Mouse (Mus musculus): ENCODE results near the gene Fam241a.
A peak's percentile ranks its signal among the peaks of the same experiment; 100 is the strongest.

Fam241a gene

GRCm38 (mm10) chr3:127895792-127896541, at the start of gene Fam241a:
Gene Fam241a, minus strand, starts transcription at chr3:127896324.
- DNase-seq (ENCODE audit: low read depth, low spot score) = peak; percentile 38

DNA sequence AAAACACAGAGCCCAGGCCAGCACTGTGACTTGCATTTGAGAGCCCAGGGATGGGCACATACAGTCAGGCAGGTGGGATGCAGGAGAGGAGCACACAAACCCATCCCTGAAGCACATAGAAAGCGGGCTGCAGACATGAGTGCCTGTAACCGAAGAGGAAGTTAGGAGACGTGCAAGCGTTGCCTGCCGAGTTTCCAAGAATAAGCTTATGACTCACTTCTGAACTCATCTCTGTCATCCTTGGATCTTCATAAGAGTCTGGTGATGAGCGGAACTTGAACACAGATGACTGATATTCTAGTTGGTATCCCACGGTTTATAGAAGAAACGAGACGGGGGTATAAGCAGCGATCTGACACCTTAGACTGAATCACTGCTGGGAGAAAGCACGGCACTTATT, 36.3 kb upstream of the Fam241a start:
- DNase-seq (ENCODE audit: low read depth, low spot score) = no peak

DNA sequence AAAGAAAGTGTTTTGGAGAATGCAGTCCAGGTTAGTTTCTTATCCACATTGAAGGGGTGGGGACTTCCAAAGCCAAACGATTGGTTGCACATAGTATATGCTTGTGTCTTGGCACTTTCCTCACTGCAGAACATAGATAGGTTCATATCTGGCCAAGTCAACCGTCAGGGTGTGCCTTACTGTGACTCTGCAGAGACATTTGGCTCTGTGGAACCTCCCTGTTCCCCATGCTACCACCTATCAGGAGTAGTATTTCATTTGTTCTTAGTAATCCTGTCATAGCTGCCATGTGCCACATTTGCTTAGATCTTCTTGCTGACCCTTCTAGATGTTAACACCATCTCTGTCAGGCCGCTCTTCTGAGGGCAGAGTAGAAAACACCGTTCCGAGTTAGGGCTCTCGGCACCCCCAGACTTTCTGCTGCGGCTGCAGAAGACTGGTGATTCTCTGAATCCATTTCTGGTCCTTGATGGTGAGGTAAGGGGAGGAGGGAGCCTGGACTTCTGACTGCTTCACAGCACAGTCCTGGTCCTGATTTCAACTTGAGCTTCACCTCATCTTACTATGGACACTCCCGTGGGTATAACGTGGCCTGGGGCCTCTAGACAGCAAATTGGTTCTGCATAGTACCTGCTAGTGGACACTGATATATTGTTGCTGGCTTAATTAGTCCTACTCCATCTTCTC, 34.3 kb upstream of the Fam241a start:
- DNase-seq (ENCODE audit: low read depth, low spot score) = no peak

- no peak for DNase-seq (ENCODE audit: low read depth, low spot score)
Measured at GRCm38 (mm10) chr3:127929921-127930320, 33.8 kb upstream of the Fam241a start.

- DNase-seq (ENCODE audit: low read depth, low spot score) = no peak
Measured at GRCm38 (mm10) chr3:127926635-127927183, 30.6 kb upstream of the Fam241a start.

DNA sequence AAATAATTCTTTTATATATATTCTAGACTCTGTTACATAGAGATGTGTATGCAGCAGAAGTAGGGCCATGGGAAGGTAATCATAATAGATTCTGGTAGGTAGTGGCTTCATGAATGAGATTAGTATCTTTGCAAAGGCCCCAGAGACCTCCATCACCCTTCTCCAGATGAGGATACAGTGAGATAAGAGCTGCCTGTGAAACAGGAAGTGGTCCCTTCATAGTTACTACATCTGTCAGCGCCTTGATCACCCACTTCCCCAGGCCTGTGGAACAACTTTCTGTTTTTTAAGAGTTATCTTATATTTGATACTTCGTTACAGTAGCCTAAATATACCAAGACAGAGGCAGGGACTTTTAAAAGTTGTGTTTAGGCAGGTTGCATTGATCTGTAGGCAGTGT, 28.3 kb upstream of the Fam241a start:
- no peak for DNase-seq (ENCODE audit: low read depth, low spot score)

DNA sequence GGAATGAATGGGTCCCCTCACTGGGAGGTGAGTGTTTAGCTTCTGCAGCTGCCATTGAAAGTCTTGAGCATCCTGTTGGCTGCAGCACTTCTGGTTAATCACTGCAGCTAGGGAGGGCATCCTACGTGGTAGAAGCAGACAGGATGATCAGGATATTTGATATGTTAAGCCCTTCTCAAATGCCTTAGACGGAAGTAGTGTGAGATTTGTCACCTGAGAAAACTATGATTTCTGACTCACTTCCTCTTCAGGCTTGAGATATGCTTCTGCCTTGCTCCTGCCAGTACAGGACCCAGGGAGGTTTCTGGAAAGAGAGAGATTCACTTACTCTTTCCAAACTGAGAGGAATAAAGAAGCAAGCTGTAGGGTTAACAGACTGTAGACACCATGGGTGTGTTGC, 27.1 kb upstream of the Fam241a start:
- no peak for DNase-seq (ENCODE audit: low read depth, low spot score)

- no peak for DNase-seq (ENCODE audit: low read depth, low spot score)
Measured at GRCm38 (mm10) chr3:127922125-127922524, 26.0 kb upstream of the Fam241a start.

GRCm38 (mm10) chr3:127917999-127918661, 22.0 kb upstream of the Fam241a start:
- no peak for DNase-seq (ENCODE audit: low read depth, low spot score)

- DNase-seq (ENCODE audit: low read depth, low spot score) = no peak
Measured at GRCm38 (mm10) chr3:127917549-127917948, 21.4 kb upstream of the Fam241a start.

GRCm38 (mm10) chr3:127915656-127916334, 19.7 kb upstream of the Fam241a start:
- no peak for DNase-seq (ENCODE audit: low read depth, low spot score)

DNA sequence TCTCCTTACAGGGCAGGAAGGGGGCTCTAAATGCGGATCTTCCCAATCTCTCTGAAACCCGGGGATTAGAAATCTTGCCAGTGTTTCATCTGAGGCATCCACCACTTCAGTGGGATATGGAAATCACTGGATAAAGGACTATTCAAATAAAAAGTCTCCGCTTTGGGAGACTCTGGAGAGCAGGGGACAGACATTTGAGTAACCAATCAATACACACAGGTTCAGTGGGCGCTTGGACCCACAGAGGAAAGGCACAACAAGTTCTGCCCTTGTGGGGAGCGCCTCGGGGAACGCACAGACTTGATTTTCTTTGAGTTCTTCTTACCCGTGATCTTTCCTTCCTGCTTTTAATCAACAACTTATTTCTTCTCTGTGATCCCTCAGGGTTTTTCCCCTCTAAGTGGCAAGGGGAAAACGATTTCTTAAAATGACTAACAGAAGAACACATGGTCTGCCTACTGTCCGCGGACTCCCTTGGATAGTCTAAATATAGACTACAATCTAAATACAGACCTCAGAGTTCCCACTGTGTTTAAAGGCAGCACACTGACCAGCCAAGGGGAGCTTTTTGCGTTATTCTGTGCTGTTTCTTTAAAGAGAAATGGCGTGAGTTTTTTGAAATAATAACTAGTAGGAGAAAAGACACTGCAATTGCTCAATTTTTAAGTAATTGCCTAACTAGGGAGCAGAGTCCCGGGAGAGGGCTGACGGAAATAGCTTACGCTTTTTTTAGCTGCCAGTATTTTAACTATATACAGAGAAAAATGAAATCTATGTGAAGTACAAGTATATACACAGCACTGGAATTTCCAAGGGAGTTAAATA, 18.0 kb upstream of the Fam241a start:
- no peak for DNase-seq (ENCODE audit: low read depth, low spot score)

GRCm38 (mm10) chr3:127909941-127910340, 13.8 kb upstream of the Fam241a start:
- no peak for DNase-seq (ENCODE audit: low read depth, low spot score)

DNA sequence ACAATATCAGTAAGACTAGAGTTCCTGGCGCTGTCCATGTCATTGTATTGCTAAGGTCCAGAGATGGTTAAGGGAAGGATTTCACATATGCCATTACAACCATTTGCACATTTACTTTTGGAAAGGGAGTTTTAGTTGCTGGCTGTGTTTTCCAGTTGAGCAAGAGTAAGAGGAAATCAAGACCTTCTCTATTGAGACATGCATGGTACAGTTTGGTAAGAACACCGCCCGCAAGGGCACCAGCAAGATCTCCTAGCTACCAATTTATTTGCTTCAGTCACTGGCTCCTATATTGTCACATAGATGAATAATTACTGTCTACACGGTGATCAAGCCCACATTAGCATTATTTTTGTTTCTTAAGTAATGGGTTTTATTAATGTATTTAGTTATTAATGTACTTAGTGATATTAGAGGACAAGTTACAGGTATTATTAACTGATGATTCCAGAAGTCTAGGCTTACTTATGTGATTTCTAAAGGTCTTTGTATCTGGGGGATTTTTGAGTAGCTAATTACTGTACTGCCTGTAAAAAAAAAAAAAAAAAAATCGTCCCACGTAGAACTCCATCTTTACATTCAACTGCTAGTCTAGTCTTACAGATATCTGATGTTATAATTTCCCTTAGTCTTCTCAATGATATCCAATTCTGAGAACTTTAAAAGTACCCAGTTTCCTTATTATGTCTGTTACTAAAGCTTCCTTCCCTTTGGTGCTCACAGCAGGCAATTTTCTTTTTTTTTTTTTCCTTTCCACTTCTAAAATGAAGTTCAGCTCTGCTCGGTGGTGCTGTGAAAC, 944 bp downstream of the Fam241a start:
- DNase-seq (ENCODE audit: low read depth, low spot score) = no peak

DNA sequence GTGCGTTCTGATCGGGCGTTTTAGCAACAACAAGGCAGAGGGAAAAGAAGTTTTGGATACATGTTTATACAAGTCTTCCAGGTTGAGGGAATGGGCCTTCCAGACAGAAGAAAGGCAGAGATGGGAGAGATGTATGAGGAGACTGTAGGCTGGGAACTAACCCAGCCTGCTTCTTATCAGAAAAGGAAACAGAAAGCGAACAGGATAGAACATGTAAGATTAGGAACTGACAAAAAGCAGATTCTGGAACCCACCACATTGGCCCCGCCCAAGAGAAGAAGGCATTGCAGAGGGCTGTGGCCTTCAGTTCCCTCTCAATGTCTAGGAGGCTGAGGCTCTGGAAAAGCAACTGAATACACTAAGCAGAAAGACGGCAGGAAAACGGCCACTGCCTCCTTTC, 2.2 kb downstream of the Fam241a start:
- no peak for DNase-seq (ENCODE audit: low read depth, low spot score)

GRCm38 (mm10) chr3:127891906-127892305, 4.2 kb downstream of the Fam241a start:
- no peak for DNase-seq (ENCODE audit: low read depth, low spot score)

DNA sequence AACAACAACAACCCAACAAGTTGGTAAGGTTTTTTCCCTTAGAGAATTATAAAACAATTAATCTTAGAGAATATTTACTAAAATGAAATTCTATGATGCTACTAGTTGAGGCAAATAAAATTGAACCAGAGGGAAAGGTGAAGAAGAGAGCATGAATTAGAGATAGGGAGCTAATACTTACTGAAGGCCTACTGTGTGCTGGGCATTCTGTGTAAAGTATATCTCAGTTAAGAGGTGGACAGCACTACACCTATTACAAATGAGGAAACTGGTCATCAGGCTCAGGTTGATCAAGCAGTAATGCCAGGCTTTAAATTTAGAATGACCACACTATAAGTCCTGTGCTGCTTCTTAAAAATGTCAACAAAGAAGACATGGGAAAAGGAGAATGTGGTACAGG, 6.1 kb downstream of the Fam241a start:
- no peak for DNase-seq (ENCODE audit: low read depth, low spot score)

DNA sequence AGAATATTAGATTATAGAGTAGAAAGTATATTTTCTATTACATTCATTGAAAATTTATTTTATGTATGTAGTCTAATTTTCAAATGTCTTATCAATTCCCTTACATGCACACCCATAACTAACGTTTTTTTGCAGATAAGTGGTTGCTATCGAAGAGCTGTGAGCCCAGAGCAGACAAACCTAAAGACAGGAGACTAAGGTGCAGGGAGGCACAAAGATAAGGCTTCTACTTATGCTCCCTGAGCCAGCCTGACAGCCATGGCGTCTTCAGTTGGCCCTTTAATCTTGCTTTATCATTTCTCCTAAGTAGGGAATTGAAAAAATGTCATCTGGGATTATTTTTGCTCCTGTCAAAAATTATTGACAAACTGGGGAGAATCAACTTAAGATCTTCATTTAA, 6.6 kb downstream of the Fam241a start:
- no peak for DNase-seq (ENCODE audit: low read depth, low spot score)

DNA sequence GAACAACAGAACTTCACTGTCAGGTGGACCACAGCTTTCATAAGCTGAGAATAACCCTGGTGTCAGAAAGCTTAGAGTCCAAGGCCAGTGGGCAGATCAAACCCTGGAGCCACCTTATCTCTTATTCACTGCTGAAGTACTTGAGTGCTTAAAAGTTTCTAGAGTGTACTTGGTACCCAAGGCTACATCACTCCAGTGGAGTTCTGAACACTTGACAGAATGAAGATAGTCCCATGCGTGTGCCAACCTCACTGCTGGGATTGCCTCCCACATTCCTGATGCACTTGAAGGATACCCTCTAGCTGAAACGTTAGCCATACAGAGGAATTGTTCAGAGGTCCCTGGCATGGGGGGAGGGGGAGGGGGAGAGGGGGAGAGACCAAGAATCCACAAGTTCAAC, 14.4 kb downstream of the Fam241a start:
- no peak for DNase-seq (ENCODE audit: low read depth, low spot score)

GRCm38 (mm10) chr3:127879968-127880367, 16.2 kb downstream of the Fam241a start:
- no peak for DNase-seq (ENCODE audit: low read depth, low spot score)
